Mouse (Mus musculus) limb, embryonic 12.5 days (tissue): ENCODE measurements around the gene Prr5. TPM values are rescaled to one million over a fixed set of nuclear protein-coding genes. Genes with fewer than 3 reads are reported as not detected.
A peak's percentile ranks its signal among the peaks of the same experiment; 100 is the strongest.

ENCODE experiments used
- ATAC-seq: fragments of 200-750 bp; cut with Nextera tagmentation; 2 replicates; pipeline ENCODE4 v1.8.0; 2017; ENCODE audit warnings: low read depth, moderate TSS enrichment; ENCODE audit not compliant: insufficient number of reproducible peaks, insufficient read depth, low FRiP score, low TSS enrichment
- H3K27ac ChIP-seq: fragments of 300-500 bp; sonication (generic); 2 replicates; pipeline ENCODE4 v1.5.1; 2016; ENCODE audit warnings: mild to moderate bottlenecking, moderate library complexity
- H3K27me3 ChIP-seq: fragments of 300-500 bp; sonication (generic); 2 replicates; pipeline ENCODE4 v1.6.1; 2016; ENCODE audit warnings: mild to moderate bottlenecking, moderate library complexity
- H3K36me3 ChIP-seq: fragments of 300-500 bp; sonication (generic); 2 replicates; pipeline ENCODE4 v1.6.1; 2016; ENCODE audit warnings: mild to moderate bottlenecking, moderate library complexity
- H3K4me1 ChIP-seq: fragments of 300-500 bp; sonication (generic); replicated peaks from 2 replicates; pipeline ENCODE4 v1.6.1; 2016
- H3K4me2 ChIP-seq: fragments of 300-500 bp; sonication (generic); 2 replicates; pipeline ENCODE4 v1.6.1; 2016; ENCODE audit warnings: mild to moderate bottlenecking, moderate library complexity
- H3K4me3 ChIP-seq: fragments of 300-500 bp; sonication (generic); replicated peaks from 2 replicates; pipeline ENCODE4 v1.5.1; 2016; ENCODE audit warnings: mild to moderate bottlenecking
- H3K9ac ChIP-seq: fragments of 300-500 bp; sonication (generic); replicated peaks from 2 replicates; pipeline ENCODE4 v1.6.1; 2016; ENCODE audit warnings: mild to moderate bottlenecking, moderate library complexity
- H3K9me3 ChIP-seq: fragments of 300-500 bp; sonication (generic); 2 replicates; pipeline ENCODE4 v1.6.1; 2016; ENCODE audit warnings: mild to moderate bottlenecking, moderate library complexity
- whole genome bisulfite sequencing: fragments of 180-500 bp; shearing (Covaris S2); methylation state at CpG from one replicate; pipeline ENCODE4 v1.1.7; 2016; 5-methylcytosine and 5-hydroxymethylcytosine counted together
- polyA plus RNA-seq: library from polyadenylated mRNA; unstranded; fragments of >200 nt; fragmentation: Nextera tagmentation; extraction: Ambion mirVana; gene quantifications from 2 replicates; pipeline ENCODE4 v1.2.1, GENCODE M21; 2016

Prr5 gene
- polyA plus RNA-seq, 1 experiment from 2014 or later = 16.7 TPM

DNA sequence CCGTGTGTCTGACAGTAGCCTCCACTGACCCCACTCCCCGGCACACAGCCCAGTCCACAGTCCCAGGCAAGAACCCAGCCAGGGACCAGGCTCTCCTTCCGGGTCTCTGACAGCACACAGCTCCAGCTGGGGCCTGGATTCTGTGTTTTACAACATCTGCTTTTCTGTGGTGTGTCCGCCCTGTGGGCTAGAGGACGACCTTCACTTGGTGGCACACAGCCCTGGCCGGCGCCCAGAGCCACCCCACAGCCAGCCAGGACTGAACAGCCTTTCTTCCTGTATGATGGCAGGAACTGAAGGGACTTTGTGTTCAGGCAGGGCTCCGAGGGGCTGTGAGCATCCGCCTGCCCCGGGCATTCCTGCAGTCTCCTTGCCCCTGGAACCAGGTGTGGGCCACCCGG is 28.2 kb downstream of the Prr5 start:
- H3K9ac ChIP-seq = 0 out of 2 replicates have a peak overlapping the region, but pooled peaks have one; percentile 14
- peaks cover 28% of the 10 kb centered on the region for H3K4me1 ChIP-seq
- ATAC-seq = peak; percentile 18; the same call in 1 of the 2 replicates
- peak overlapping the region; percentile 87 for H3K27ac ChIP-seq
- peaks cover 58% of the 10 kb centered on the region for H3K36me3 ChIP-seq
- 53% methylated on average over 11 of the region's 11 CpGs for WGBS
- H3K4me3 ChIP-seq = no peak overlapping the region
- H3K9me3 ChIP-seq = no peaks in the 10 kb centered on the region
- 0 out of 2 replicates have a peak overlapping the region, but pooled peaks have one; percentile 6 for H3K4me2 ChIP-seq
- H3K27me3 ChIP-seq = no peaks in the 10 kb centered on the region

DNA sequence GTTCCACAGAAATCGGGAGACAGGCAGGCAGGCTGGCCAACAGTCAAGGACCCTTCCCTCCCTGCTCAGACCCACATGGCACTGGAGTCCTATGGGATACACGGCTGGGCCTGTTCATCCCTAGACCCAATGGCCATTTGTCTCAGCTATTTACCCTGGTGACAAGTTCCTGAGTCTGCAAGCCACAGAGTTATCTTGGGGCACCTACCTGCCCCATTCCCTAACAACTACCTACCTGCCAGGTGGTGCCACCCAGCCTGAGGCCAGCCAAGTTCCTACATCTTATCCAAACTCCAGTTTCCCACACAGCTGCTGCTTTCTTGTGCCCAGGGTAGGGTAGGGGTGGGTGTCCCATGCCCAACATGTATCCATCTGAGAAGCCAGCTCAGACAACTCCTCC is 28.8 kb downstream of the Prr5 start:
- Histone ChIP-seq H3K36me3 (peaks cover 60% of the 10 kb centered on the region), H3K4me2 (no peak overlapping the region), H3K27me3 (no peaks in the 10 kb centered on the region), H3K9ac (no peak overlapping the region), H3K27ac (peak overlapping the region; percentile 87), H3K9me3 (no peaks in the 10 kb centered on the region), H3K4me3 (no peak overlapping the region), H3K4me1 (peaks cover 28% of the 10 kb centered on the region)
- WGBS = 78% methylated on average over 2 of the region's 2 CpGs
- ATAC-seq = no peak

DNA sequence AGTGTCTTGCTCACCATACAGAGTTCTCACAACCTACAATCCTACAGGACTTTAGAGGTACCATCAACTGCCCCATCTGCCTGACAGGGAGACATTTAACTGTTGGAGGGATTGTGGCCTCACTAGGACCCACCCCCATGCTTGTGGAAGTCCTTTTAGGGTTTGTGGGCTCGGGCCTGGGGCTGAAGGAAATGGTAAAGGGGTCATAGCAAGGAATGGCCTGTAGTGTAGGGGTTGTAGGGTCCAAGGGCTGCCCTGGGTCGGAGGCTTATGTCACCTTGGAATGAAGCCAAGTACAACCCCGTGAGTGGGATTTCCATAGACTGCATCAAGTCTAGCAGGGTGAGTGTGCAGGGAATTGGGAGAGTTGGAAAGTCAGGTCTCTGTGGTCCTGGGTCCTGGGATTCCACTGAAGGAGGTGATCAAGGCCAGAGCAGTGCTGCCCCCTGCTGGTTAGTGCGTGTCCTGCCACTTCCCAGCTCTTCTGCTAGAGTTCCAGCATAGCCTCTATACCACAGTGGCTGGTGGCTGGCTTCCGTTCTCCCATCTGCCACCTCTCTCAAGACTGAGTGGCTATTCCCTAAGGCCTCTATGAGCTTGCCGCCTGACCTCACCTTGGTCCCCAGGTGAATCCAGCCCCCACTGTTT is 30.9 kb downstream of the Prr5 start:
- Histone ChIP-seq H3K4me1 (peaks cover 28% of the 10 kb centered on the region), H3K36me3 (peaks cover 51% of the 10 kb centered on the region), H3K27ac (no peak overlapping the region), H3K4me2 (no peak overlapping the region), H3K9me3 (no peaks in the 10 kb centered on the region), H3K4me3 (no peak overlapping the region), H3K27me3 (no peaks in the 10 kb centered on the region), H3K9ac (no peak overlapping the region)
- no peak for ATAC-seq
- WGBS = 56% methylated on average over 6 of the region's 6 CpGs

- Histone ChIP-seq H3K4me2 (no peak overlapping the region), H3K9ac (no peak overlapping the region), H3K27ac (no peak overlapping the region), H3K4me1 (peaks cover 15% of the 10 kb centered on the region), H3K27me3 (no peaks in the 10 kb centered on the region), H3K4me3 (no peak overlapping the region), H3K9me3 (no peaks in the 10 kb centered on the region), H3K36me3 (peaks cover 43% of the 10 kb centered on the region)
- 31% methylated on average over 4 of the region's 4 CpGs for WGBS
- ATAC-seq = no peak
Measured at GRCm38 (mm10) chr15:84701947-84702346, 32.5 kb downstream of the Prr5 start.

- Histone ChIP-seq H3K9ac (no peak overlapping the region), H3K4me2 (no peak overlapping the region), H3K27me3 (no peaks in the 10 kb centered on the region), H3K9me3 (no peaks in the 10 kb centered on the region), H3K4me1 (peaks cover 12% of the 10 kb centered on the region), H3K27ac (no peak overlapping the region), H3K4me3 (no peak overlapping the region), H3K36me3 (peaks cover 43% of the 10 kb centered on the region)
- ATAC-seq = no peak
- 86% methylated on average over 28 of the region's 29 CpGs for WGBS
Measured at GRCm38 (mm10) chr15:84702391-84703345, 33.2 kb downstream of the Prr5 start.

DNA sequence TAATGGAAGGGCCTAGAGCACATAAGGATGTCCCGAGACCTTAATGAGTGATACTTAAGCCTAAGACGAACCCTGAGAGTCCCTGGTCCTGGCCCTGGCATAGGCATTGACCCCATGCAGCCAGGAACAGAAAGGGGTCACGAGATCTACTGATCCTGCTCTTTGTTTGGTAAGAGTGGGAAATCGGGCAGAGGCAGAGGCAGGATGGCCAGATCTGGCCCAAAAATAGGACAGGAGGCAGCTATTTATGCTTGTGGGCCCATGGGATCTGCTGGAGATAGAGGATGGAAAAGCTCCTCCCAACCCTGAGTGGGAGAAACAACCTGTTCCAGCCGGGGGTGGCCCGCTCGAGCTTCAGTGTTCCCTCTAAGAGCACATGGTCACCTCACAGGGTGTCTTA is 34.6 kb downstream of the Prr5 start:
- 84% methylated on average over 7 of the region's 7 CpGs for WGBS
- H3K27ac ChIP-seq = no peak overlapping the region
- peaks cover 4% of the 10 kb centered on the region; the same call in 1 of the 2 replicates for H3K4me1 ChIP-seq
- no peak overlapping the region for H3K4me3 ChIP-seq
- H3K9me3 ChIP-seq = no peaks in the 10 kb centered on the region
- ATAC-seq = no peak
- H3K27me3 ChIP-seq = no peaks in the 10 kb centered on the region
- no peak overlapping the region for H3K9ac ChIP-seq
- H3K36me3 ChIP-seq = peaks cover 42% of the 10 kb centered on the region
- no peak overlapping the region for H3K4me2 ChIP-seq

- Histone ChIP-seq H3K9ac (no peak overlapping the region), H3K4me1 (peaks cover 4% of the 10 kb centered on the region; the same call in 1 of the 2 replicates), H3K9me3 (no peaks in the 10 kb centered on the region), H3K4me3 (no peak overlapping the region), H3K27ac (no peak overlapping the region), H3K27me3 (no peaks in the 10 kb centered on the region), H3K4me2 (no peak overlapping the region), H3K36me3 (peaks cover 33% of the 10 kb centered on the region)
- no peak for ATAC-seq
- WGBS = 84% methylated on average over 6 of the region's 6 CpGs
Measured at GRCm38 (mm10) chr15:84705351-84705901, 36.0 kb downstream of the Prr5 start.

DNA sequence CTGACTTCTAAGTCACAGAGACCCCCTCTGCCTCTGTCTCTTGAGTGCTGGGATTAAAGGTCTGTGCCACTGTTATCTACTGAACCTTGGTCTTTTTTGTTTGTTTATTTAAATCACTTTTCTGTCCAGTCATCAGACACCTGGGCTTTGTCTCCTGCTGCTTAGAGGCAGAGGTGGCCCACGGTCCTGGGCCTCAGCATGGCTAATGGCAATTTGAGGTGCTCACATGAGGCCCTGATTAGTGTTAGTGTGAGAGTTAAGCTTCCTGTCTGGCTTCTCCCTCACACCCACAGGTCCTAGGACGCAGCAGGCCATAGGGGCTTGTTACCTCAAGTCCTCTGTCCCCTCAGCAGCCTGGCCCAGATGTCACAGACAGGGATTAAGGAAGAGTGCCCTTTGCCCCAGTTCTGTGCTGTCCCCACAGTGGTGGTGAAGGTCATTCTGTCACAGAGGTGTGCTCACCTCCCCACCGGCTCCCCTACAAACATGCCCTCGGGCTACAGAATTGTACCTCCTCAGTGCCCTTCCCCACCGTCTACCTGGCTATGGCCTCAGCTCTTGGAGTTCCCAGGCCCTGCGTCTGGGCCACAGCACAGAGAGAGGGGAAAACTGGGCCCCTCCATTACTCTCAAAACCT is 37.7 kb downstream of the Prr5 start:
- Histone ChIP-seq H3K27me3 (no peaks in the 10 kb centered on the region), H3K4me1 (peaks cover 4% of the 10 kb centered on the region; the same call in 1 of the 2 replicates), H3K27ac (no peak overlapping the region), H3K4me2 (no peak overlapping the region), H3K9me3 (no peaks in the 10 kb centered on the region), H3K36me3 (peaks cover 17% of the 10 kb centered on the region), H3K4me3 (no peak overlapping the region), H3K9ac (no peak overlapping the region)
- WGBS = 56% methylated on average over 6 of the region's 6 CpGs
- ATAC-seq = no peak

DNA sequence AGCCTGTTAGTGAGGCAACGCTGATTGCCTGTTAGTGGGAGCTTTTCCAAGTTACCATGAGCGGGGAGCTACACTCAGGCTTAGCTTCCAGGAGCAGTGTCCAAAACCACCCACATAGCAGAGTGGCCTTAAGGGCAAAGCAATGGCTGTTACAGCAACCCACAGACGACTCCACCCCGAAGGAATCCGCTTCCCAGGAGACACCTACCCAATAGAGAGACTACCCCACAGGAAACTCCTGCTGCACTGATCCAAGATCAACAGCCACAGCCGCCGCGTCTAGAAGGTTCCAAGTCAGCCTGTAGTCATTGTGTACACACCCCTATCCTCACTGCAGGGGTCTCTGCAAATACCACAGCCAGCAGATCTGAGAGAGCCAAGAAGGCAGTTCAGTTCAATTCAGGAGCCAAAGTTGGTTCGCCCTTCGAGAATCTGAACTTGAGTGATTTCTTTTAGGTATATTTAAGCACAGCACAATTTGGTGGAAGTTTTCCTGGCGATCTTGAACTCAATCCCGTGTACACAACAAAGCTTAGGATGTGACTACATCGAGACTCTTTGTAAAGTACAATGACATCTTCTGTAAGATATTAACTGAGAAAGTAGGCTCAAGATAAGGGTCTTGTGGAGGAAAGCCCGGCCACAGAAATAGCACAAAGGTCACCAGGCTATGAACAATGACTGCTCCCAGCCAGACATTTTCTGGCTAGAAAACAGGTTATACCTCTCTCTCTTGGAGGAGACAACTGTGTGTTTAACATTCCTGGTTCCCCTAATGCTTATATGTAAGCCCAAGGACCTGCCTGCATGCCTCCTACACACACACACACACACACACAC is 43.4 kb downstream of the Prr5 start:
- no peak overlapping the region for H3K9ac ChIP-seq
- H3K9me3 ChIP-seq = no peaks in the 10 kb centered on the region
- H3K27me3 ChIP-seq = no peaks in the 10 kb centered on the region
- no peak overlapping the region for H3K27ac ChIP-seq
- H3K36me3 ChIP-seq = no peaks in the 10 kb centered on the region
- no peak for ATAC-seq
- no peak overlapping the region for H3K4me3 ChIP-seq
- peaks cover 10% of the 10 kb centered on the region for H3K4me1 ChIP-seq
- 80% methylated on average over 14 of the region's 14 CpGs for WGBS
- H3K4me2 ChIP-seq = no peak overlapping the region

- peak overlapping the region; percentile 51 for H3K4me2 ChIP-seq
- H3K36me3 ChIP-seq = no peaks in the 10 kb centered on the region
- peaks cover 20% of the 10 kb centered on the region for H3K4me1 ChIP-seq
- peaks cover 13% of the 10 kb centered on the region for H3K27me3 ChIP-seq
- WGBS = under 1% methylated on average over 17 of the region's 17 CpGs
- peak; percentile 54; the same call in 1 of the 2 replicates for ATAC-seq
- H3K9ac ChIP-seq = peak overlapping the region; percentile 38; the same call in 1 of the 2 replicates
- H3K4me3 ChIP-seq = peak overlapping the region; percentile 21
- H3K9me3 ChIP-seq = no peaks in the 10 kb centered on the region
- peak overlapping the region; percentile 46 for H3K27ac ChIP-seq
Measured at GRCm38 (mm10) chr15:84714730-84715129, 45.3 kb downstream of the Prr5 start.
